Mouse (Mus musculus) lung, postnatal 0 days (tissue): ENCODE measurements around the gene Tdrd9. TPM values are rescaled to one million over a fixed set of nuclear protein-coding genes. Genes with fewer than 3 reads are reported as not detected.

Source experiments
- ATAC-seq: fragments of 200-750 bp; cut with Nextera tagmentation; 2 replicates; pipeline ENCODE4 v1.8.0; 2017; ENCODE audit warnings: moderate library complexity
- DNase-seq: peaks from one replicate; pipeline ENCODE4 v3.0.0-alpha.2; 2016; ENCODE audit warnings: low spot score
- H3K27ac ChIP-seq: fragments of 300-500 bp; sonication (generic); 2 replicates; pipeline ENCODE4 v1.5.1; 2014; ENCODE audit warnings: antibody characterized with exemption, mild to moderate bottlenecking, low read length, mixed read lengths
- H3K27me3 ChIP-seq: fragments of 300-500 bp; sonication (generic); replicated peaks from 2 replicates; pipeline ENCODE4 v1.6.1; 2014; ENCODE audit warnings: low read length, mixed read lengths; ENCODE audit not compliant: insufficient read depth
- H3K36me3 ChIP-seq: fragments of 300-500 bp; sonication (generic); 2 replicates; pipeline ENCODE4 v1.6.1; 2014; ENCODE audit warnings: low read length, mixed read lengths; ENCODE audit not compliant: insufficient read depth
- H3K4me1 ChIP-seq: fragments of 300-500 bp; sonication (generic); 2 replicates; pipeline ENCODE4 v1.6.1; 2014; ENCODE audit warnings: antibody characterized with exemption, low read depth, low read length, mixed read lengths; ENCODE audit not compliant: insufficient read depth
- H3K4me2 ChIP-seq: fragments of 300-500 bp; sonication (generic); replicated peaks from 2 replicates; pipeline ENCODE4 v1.6.1; 2014; ENCODE audit warnings: low read depth, mild to moderate bottlenecking, low read length, moderate library complexity, mixed read lengths
- H3K4me3 ChIP-seq: fragments of 300-500 bp; sonication (generic); 2 replicates; pipeline ENCODE4 v1.5.1; 2014; ENCODE audit warnings: low read depth, low read length
- H3K9ac ChIP-seq: fragments of 300-500 bp; sonication (generic); replicated peaks from 2 replicates; pipeline ENCODE4 v1.6.1; 2014; ENCODE audit warnings: low read depth, mild to moderate bottlenecking
- H3K9me3 ChIP-seq: fragments of 300-500 bp; sonication (generic); 2 replicates; pipeline ENCODE4 v1.6.1; 2016; ENCODE audit warnings: low read length, mixed read lengths
- CTCF ChIP-seq: IDR thresholded peaks from 2 replicates; pipeline ENCODE4 v1.5.1; 2016; ENCODE audit warnings: antibody characterized with exemption, mild to moderate bottlenecking
- EP300 ChIP-seq: IDR thresholded peaks from 2 replicates; pipeline ENCODE4 v1.6.1; 2016; ENCODE audit warnings: antibody characterized with exemption, mild to moderate bottlenecking, control low read depth
- WGBS: fragments of 180-500 bp; shearing (Covaris S2); extraction: QIAGEN DNeasy Blood & Tissue Kit; methylation state at CpG from one replicate; pipeline ENCODE4 v1.1.7; 2014; 5-methylcytosine and 5-hydroxymethylcytosine counted together
- polyA plus RNA-seq: library from polyadenylated mRNA; unstranded; fragments of >200 nt; fragmentation: Nextera tagmentation; extraction: Ambion mirVana; gene quantifications from 2 replicates; pipeline ENCODE4 v1.2.1, GENCODE M21; 2015

Tdrd9 gene
- polyA plus RNA-seq, 1 experiment from 2014 or later = 0.02 TPM

DNA sequence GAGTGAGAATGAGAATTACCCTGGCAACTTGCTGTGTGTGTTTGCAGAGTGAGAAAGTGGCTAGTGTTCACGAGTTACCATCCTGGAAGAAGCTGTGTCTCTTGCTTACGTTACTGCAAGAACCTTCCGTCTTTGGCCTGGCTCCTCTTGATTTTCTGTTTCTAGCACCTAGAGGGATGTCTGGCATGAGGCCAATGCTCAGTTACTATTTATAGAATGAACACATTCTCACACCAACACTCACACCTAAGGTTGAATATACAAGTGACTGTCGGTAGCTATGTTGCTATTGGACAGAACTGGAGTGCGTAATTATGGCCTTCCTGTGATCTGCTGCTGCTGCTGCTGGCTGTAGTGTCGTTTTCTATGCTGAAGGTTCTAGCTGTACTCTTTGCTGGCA, 5.8 kb downstream of the Tdrd9 start:
- no peak for TF ChIP-seq CTCF
- no peak for TF ChIP-seq EP300
- H3K27ac ChIP-seq = no peak overlapping the region
- H3K9ac ChIP-seq = no peak overlapping the region
- DNase-seq (peak; percentile 37), ATAC-seq (peak; percentile 81)
- H3K4me1 ChIP-seq = no peaks in the 10 kb centered on the region
- H3K4me3 ChIP-seq = no peak overlapping the region
- H3K27me3 ChIP-seq = no peaks in the 10 kb centered on the region
- no peak overlapping the region for H3K4me2 ChIP-seq
- H3K36me3 ChIP-seq = no peaks in the 10 kb centered on the region
- WGBS = 19% methylated on average over 6 of the region's 6 CpGs
- no peaks in the 10 kb centered on the region for H3K9me3 ChIP-seq

DNA sequence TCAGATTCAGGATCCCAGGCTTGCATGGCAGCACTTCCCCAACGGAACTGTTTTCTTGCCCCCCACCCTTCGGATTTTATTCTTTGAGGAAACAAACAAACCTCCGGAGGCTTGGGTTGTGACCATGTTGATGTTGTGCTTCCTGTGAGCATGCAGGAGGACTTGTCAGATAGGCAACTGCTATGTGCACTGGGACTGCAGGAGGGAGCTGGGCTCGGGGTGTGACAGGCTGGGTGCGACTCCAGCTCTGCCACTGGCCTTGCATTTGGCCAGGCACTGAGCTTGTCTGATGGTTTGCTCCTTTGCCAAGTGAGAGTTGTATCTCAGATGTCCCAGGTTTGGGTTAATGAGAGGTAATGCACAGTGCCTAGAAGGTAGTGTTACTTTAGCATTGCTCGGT, 6.9 kb downstream of the Tdrd9 start:
- TF ChIP-seq EP300 (no peak), CTCF (no peak)
- Histone ChIP-seq H3K9me3 (no peaks in the 10 kb centered on the region), H3K4me2 (no peak overlapping the region), H3K27me3 (no peaks in the 10 kb centered on the region), H3K9ac (no peak overlapping the region), H3K4me3 (no peak overlapping the region), H3K4me1 (no peaks in the 10 kb centered on the region), H3K27ac (no peak overlapping the region), H3K36me3 (no peaks in the 10 kb centered on the region)
- DNase-seq (no peak), ATAC-seq (no peak)
- 57% methylated on average over 6 of the region's 6 CpGs for WGBS

DNA sequence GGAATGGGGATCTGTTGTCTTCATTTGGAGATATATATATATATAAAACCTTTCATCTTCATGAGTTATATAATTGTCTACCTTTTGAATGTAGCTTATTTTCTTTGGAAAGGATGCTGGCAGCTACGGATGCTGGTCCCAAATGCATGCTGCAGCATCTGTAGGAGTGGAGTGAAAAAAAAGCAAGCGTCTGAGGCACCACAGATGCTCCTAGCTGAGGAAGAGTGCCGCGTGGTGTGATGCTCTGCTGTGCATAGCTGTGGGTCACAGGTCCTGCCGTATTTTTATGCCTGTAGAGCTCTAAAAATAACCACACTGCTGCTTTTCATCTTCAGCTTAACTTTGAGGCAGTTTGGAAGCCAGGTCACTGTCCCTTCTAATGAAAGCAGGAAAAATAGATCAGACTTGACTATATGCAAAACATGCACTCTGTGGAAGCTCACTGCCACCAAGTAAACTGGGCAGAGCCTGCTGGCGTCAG, 9.6 kb downstream of the Tdrd9 start, which contains the start of gene Rd3l:
Gene Rd3l (minus strand): TSS at position 431 of the 481 bp plus-strand sequence.
- no peak for ATAC-seq
- no peak for DNase-seq
- H3K9me3 ChIP-seq = no peaks in the 10 kb centered on the region
- H3K4me3 ChIP-seq = no peak within 1 kb of the TSS
- H3K9ac ChIP-seq = no peak within 1 kb of the TSS
- H3K4me2 ChIP-seq = no peak within 1 kb of the TSS
- TF ChIP-seq CTCF = no peak
- TF ChIP-seq EP300 = no peak
- no peaks in the 10 kb centered on the region for H3K4me1 ChIP-seq
- H3K36me3 ChIP-seq = no peaks in the 10 kb centered on the region
- 55% methylated on average over 6 of the region's 6 CpGs for WGBS
- H3K27me3 ChIP-seq = no peaks in the 10 kb centered on the region
- no peak within 1 kb of the TSS for H3K27ac ChIP-seq

DNA sequence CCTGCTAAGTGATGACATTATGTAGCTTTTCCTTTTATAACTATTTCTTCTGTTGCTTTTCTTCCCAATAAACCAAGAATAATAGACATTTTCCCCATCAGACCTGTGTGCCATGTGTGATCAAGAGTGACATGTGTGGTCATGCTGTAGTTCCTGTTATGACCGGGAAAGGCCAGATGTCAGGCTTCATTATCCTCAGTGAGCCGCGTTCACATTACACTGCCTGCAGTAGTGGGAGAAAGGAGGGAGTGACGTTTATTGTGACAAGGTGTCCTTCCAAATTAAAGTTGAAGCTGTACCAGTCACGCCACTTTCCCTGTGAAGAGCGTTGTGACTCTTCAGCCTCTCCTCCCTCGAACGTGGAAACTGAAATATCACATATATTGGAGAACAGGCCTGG, 10.5 kb downstream of the Tdrd9 start:
- Histone ChIP-seq H3K9ac (no peak overlapping the region), H3K27ac (no peak overlapping the region), H3K36me3 (no peaks in the 10 kb centered on the region), H3K27me3 (no peaks in the 10 kb centered on the region), H3K4me3 (no peak overlapping the region), H3K9me3 (no peaks in the 10 kb centered on the region), H3K4me1 (no peaks in the 10 kb centered on the region), H3K4me2 (no peak overlapping the region)
- DNase-seq (no peak), ATAC-seq (no peak)
- 62% methylated on average over 8 of the region's 8 CpGs for WGBS
- TF ChIP-seq CTCF (no peak), EP300 (no peak)

DNA sequence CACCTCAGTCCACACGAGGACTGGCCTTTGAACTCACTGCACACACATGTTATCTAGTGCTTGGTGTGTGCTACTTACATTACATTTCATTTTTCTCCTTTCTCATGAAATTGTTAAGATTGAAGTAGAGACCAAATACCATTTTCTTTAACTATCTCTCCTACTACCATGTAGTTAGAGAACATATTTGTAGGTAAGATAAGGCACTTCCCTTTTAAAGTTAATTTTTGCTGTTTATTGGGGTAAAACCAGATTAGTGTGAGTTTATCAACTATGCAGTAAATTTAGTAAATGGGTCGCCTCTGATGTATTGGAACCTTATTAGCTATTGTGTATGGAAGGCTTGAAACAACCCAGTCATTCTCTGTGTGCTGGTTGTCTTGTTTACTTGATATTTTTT, 11.8 kb downstream of the Tdrd9 start:
- H3K9me3 ChIP-seq = no peaks in the 10 kb centered on the region
- TF ChIP-seq CTCF (no peak), EP300 (no peak)
- no peaks in the 10 kb centered on the region for H3K27me3 ChIP-seq
- ATAC-seq (no peak), DNase-seq (no peak)
- H3K27ac ChIP-seq = no peak overlapping the region
- no peak overlapping the region for H3K4me2 ChIP-seq
- no peak overlapping the region for H3K9ac ChIP-seq
- H3K4me1 ChIP-seq = no peaks in the 10 kb centered on the region
- 58% methylated on average over 2 of the region's 2 CpGs for WGBS
- no peak overlapping the region for H3K4me3 ChIP-seq
- H3K36me3 ChIP-seq = no peaks in the 10 kb centered on the region

DNA sequence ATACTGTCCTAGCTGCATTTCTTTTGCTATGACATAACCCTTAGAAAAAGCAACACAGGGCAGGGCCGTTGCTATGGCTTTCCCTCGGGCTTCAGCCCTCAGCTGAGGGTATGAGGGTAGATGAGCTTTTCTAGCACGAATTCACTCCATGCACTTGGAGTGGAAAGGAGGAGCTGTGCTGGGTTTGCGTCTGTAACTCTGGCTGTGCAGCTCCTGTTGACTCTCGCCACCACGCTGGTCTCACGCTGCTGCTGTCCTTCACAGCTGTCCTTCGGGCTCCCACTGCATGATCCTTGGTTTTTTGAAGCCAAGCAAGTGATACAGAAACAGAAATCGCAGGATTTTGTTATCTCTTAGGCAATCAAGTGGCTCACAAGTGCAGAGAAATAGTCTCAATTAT, 15.4 kb downstream of the Tdrd9 start:
- Histone ChIP-seq H3K4me1 (no peaks in the 10 kb centered on the region), H3K27ac (no peak overlapping the region), H3K4me3 (no peak overlapping the region), H3K9ac (no peak overlapping the region), H3K9me3 (no peaks in the 10 kb centered on the region), H3K36me3 (no peaks in the 10 kb centered on the region), H3K4me2 (no peak overlapping the region), H3K27me3 (no peaks in the 10 kb centered on the region)
- TF ChIP-seq EP300 (no peak), CTCF (no peak)
- DNase-seq (no peak), ATAC-seq (no peak)
- 30% methylated on average over 9 of the region's 9 CpGs for WGBS

DNA sequence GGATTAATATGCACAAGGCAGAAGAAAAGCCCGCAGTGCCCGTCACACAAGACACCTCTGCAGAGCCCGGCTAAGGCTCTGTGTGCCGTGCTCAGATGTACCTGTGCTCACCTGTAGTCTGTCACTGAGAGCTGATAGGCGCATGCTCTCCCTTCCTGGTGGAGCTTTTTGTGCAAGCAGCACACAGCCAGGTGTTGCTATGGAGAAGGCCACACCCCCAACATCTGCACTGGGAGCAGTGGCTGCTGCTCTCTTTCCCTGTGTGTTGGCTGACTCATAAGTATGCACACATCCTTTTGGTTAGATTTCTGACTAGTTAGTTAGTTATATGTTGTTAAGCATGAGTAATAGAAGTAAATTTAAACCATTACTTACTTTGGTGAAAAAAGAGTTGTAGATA, 21.3 kb downstream of the Tdrd9 start:
- Histone ChIP-seq H3K27me3 (no peaks in the 10 kb centered on the region), H3K4me1 (no peaks in the 10 kb centered on the region), H3K36me3 (no peaks in the 10 kb centered on the region), H3K4me3 (no peak overlapping the region), H3K4me2 (no peak overlapping the region), H3K9me3 (no peaks in the 10 kb centered on the region), H3K27ac (no peak overlapping the region), H3K9ac (no peak overlapping the region)
- WGBS = 84% methylated on average over 5 of the region's 5 CpGs
- TF ChIP-seq EP300 = no peak
- TF ChIP-seq CTCF = no peak
- ATAC-seq (no peak), DNase-seq (no peak)
